Mouse (Mus musculus) C2C12 (cell line): ENCODE measurements around the gene Fam172a.

Experiments used
- CTCF ChIP-seq: IDR thresholded peaks from one replicate; pipeline ENCODE4 v1.5.1; 2011; ENCODE audit not compliant: control insufficient read depth, insufficient read depth, insufficient read length
- MYOD1 ChIP-seq: IDR thresholded peaks from one replicate; pipeline ENCODE4 v1.6.1; 2011; ENCODE audit warnings: low read depth; ENCODE audit not compliant: control insufficient read depth, insufficient read length
- MYOG ChIP-seq: IDR thresholded peaks from one replicate; pipeline ENCODE4 v1.6.1; 2011; ENCODE audit not compliant: control insufficient read depth, insufficient read length; ENCODE audit errors: extremely low read depth
- USF1 ChIP-seq: IDR thresholded peaks from one replicate; pipeline ENCODE4 v1.6.1; 2011; ENCODE audit warnings: low read depth, mild to moderate bottlenecking, control low read depth, moderate library complexity

GRCm38 (mm10) chr13:78110648-78111047 lies 408.8 kb downstream of the Fam172a start:
- TF ChIP-seq USF1 (no peak), MYOG (no peak), CTCF (no peak), MYOD1 (no peak)
